Mouse (Mus musculus): ENCODE results near the gene Rab5a. TPM values are rescaled to one million over a fixed set of nuclear protein-coding genes. Genes with fewer than 3 reads are reported as not detected.

The Rab5a gene
- 50.8 TPM for polyA plus RNA-seq (2014; fragmentation: Illumina TruSeq; extraction: RNeasy Lipid Tissue Mini Kit (QIAGEN cat#74804); ENCODE audit: insufficient read depth, low read depth, low replicate concordance)

GRCm38 (mm10) chr17:53478858-53479603 is at the start of gene Rab5a:
Rab5a (plus strand) TSS chr17:53479234.

GRCm38 (mm10) chr17:53462603-53463495 is 16.2 kb upstream of the Rab5a start, which contains the start of gene Efhb:
Efhb (minus strand) TSS chr17:53463321.

GRCm38 (mm10) chr17:53539351-53539750 is 60.3 kb downstream of the Rab5a start, which contains the start of gene Pp2d1:
Pp2d1 (minus strand) TSS chr17:53539451.

Other genes with a start within 250 kb of the Rab5a start
- 0.81 TPM for gene Efhb, start 15.9 kb upstream of the Rab5a start, polyA plus RNA-seq (2014; fragmentation: Illumina TruSeq; extraction: RNeasy Lipid Tissue Mini Kit (QIAGEN cat#74804); ENCODE audit: insufficient read depth, low read depth, low replicate concordance)
- not detected for gene Pp2d1, start 60.2 kb downstream of the Rab5a start, polyA plus RNA-seq (2014; fragmentation: Illumina TruSeq; extraction: RNeasy Lipid Tissue Mini Kit (QIAGEN cat#74804); ENCODE audit: insufficient read depth, low read depth, low replicate concordance)
- gene Kat2b, start 87.6 kb downstream of the Rab5a start, polyA plus RNA-seq (2014; fragmentation: Illumina TruSeq; extraction: RNeasy Lipid Tissue Mini Kit (QIAGEN cat#74804); ENCODE audit: insufficient read depth, low read depth, low replicate concordance) = 19.0 TPM
- gene Sgo1, start 210.1 kb downstream of the Rab5a start, polyA plus RNA-seq (2014; fragmentation: Illumina TruSeq; extraction: RNeasy Lipid Tissue Mini Kit (QIAGEN cat#74804); ENCODE audit: insufficient read depth, low read depth, low replicate concordance) = 0.13 TPM

All from lung, adult 10 weeks (tissue).